Mouse (Mus musculus) adrenal gland, adult (tissue): ENCODE measurements at regions not wholly inside any gene's neighbourhood (a gene's known extent, or its start where the extent isn't known, plus 50 kb on each side); places are given as distances from the start of the nearest gene placed in this dataset.

Experiments used
- DNase-seq, 2 experiments: peaks; one replicate each; pipeline ENCODE4 v3.0.0; 2022 to 2023; ENCODE audit warnings: low spot score in 1 of 2; ENCODE audit not compliant: inconsistent age in 2 of 2

DNA sequence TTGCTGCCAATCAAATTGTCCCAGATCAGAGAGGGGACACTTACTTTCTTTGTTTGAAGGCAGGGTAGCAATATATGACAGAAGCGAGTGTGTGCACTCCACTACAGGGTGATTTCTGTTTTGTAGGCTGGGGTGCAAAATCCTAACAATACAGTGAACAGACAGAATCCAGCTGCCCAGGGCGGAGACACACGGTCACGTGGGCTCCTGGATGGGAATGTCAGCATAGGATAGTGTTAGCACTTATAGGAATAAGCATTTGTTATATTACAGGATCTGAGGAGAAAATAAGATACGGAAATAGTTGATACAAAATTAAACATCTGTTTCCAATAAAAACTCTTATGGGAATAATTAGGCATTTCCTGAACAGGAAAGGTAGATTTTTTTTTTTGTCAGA lies 169.1 kb upstream of the Ubr2 start:
- no peak for DNase-seq

DNA sequence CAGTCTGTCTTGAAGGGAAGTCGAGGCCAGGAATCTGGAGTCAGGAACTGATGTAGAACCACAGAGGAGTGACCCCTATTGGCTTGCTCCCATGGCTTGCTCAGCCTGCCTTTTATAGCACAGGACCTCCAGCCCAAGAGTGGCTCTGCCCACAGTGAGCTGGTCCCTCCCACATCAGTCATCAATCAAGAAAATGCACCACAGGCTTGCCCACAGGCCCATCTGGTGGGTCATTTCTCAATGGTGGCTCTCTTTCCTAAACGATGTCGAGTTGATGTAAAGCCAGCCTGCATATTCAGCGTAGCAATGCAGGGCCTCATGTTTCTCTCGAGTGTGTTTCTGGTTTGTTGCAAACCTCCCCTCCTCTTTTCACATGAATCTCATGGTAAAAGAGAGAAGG lies 168.3 kb upstream of the Ubr2 start:
- no peak for DNase-seq

DNA sequence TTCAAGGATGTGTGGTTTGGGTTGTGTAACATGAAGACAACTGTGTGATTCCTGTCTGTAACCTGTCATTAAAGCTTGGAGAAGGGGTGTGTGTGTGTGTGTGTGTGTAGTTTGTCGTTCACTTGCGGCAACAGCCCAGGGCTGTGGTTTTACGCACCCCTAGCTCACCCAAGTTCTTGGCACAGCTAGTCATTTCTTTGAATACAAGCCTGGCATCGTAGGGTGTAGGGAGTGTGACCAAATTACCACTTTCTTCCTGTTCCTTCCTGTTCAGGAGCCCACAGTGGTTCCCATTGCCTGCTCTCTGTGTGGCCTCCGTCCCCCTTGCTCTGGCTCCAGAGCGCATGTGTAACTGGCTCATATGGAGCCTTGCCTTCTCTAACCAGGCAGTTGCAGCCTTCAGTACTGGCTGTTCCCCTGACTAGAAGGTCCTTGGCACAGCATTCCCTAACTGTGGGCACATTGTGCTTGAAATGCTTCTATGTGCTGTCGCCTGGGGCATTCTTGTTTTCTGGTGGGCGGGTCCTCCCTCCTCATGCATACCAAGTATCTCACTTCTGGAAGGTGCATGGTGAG lies 167.4 kb upstream of the Ubr2 start:
- DNase-seq: peak in 1 of 2 experiments; percentile 55

DNA sequence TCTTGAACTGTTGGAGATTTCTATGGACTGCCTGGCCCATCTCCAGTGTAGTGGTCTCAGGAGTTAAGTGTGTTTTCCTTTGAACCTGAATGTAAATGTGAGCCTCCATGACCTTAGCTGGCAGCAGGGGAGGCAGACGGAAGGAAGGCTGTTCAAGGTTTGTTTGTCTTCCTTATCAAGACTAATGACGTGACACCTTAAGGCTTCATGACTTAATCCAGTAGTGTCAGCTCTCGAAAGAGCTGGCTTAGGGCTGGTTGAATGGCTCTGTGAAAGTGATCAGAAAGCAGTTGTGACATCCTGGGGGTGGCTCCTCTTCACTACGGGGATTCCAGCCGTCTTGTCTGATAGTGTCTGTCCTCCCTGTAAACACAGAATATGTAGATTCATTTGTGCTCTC lies 166.0 kb upstream of the Ubr2 start:
- peak in 1 of 2 experiments; percentile 57 for DNase-seq

DNA sequence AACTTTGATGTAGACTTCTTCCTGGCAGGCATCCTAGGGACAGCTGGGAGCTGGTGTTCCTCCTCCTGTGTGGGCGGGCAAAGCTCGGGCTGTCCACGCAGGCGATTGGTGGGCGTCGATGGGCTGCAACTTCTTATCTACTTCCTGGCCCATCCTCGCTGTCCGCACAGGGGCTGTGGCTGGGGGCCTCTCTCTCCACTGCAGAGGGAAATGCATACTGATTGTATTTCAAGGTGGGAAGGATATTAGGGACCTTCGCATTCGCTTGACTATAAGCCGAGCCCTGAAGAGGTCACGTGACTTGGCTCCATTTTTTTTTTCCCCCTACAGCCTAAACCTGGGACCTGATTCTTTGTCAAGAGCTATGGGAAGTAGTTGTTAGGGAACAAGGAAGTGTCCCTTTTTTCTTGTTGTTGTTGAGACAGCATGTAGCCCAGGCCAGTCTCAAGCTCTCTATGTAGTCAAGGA lies 164.4 kb upstream of the Ubr2 start:
- peak; percentile 90 to 94 for DNase-seq

DNA sequence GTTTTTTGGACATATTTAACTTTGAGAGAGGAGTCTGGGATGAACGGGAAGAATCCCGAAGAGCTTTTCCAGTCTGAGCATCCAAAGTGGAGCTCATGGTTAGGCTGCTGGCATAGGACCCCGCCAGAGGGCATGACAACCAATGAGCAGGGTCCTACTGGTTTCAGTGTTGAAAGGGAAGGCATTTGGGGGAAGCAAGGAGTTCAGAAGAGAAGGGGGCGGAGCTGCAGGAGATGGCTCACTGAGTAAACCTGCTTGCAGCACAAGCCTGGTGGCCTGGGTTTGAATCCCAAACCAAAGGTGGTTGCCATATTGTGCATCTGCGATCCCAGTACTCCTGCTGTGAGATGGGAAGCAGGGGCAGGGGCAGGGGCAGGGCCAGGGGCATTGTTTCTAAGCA lies 161.4 kb upstream of the Ubr2 start:
- no peak for DNase-seq

DNA sequence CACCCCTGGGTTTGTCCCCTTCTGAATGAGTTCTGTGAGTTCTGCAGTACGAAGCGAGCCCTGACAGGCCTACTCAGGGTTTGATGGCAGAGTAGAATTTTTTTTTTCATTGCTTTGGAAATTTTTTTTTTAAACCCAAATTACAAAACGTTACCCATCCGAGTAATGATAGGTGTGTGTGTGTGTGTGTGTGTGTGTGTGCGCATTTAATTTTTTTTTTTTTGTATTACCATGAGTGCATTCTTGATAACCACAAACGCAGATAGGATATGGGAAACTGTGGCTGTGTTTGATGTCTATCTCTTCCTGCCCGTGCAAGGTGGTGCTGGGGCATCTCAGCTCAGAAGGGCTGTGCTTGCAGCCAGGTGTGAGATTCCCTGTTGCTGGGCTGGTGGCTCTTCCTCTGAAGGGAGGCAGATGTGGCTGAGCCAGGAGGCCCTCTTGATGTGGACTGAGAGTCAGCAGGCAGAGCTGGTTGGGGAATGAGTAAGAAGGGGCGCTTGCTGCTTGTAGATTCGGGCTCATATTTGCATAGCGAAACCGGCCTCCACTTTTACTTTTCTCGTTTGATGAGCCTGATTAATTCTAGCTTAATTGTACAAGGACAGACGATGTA lies 160.7 kb upstream of the Ubr2 start:
- no peak for DNase-seq

DNA sequence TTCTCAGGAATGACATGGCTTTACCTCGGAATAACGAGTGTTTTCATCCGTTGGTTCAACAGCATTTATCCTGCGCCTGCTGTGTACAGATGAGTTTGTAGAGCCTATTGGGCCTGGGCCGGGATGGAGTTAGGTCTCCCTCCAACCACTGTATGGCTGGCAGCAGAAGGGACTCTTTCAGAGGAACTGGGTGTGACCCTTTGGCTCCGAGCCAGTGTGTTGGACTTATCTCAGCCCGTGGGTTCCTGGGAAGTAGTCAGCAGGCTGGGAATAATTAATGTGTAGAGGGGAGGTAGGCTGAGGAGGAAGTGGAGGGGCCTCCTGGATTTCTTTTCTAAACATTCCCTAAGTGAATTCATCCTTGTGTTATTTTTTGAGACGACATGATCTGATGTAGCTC lies 157.7 kb upstream of the Ubr2 start:
- peak in 1 of 2 experiments; percentile 64 for DNase-seq

DNA sequence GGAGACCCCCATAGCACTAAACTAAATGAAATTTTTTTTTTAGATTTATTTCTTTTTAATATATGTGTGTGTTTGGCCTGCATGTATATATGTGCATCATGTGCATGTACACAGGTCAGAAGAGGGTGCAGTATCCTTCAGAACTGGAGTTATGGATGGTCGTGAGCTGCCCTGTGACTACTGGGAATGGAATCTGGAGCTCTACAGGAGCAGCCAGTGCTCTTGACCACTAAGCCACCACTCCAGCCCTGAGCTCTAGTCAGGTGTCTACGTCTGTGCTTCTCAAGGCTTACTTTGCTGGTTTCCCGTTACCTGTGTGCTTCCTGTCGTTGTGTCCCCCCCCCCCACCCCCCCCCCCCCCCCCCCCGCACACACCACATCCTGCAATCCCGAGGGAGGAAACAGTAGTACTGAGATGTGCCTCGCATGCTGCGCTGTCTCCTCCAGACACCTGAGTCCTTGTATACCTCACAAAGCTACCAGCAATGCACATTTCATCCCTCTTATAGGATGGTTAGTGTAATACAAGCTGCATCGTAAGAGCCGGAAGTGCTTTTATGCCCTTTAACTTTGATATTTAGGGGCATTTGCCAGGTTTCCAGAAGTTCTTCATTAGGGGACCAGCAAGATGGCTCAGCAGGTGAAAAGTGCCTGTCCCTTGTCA lies 153.5 kb upstream of the Ubr2 start:
- DNase-seq: no peak

DNA sequence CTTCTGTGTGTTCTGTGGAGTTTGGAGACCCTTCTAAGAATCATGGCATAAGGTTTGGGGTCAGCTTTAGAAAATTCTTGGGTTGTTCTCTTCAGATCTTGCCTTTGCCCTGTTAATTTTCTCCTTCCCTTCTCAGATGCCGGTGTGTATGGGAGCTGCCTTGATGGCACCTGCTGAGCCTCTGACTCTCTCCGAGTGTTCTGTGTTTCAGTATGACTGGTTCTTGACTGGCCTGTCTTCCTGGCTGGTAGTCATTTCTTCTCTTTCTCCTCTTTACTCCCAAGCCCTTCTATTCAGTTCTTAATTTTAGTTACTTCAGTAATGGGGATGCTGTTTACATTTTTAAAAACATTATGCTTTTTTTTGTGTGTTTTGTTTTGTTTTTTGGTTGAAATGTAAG lies 152.1 kb upstream of the Ubr2 start:
- no peak for DNase-seq

DNA sequence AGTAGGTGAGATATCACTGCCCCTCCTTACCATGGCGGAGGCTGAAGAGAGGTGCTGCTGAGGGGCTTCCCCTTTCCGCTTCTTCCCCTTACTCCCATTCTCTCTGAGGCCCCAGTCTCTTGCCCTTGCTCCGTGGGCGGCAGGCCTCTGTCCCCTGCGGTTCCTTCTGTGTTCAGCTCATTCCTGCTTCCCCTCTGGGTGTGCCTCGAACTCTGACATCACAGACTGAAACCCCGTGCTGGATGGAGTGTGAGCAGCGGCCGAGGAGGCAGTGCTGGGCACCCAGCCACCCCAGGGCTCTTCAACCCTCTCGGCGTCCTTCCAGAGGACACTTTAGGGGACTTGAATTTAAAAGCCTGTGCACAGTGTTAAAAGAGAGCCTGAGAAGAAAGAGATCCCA lies 145.9 kb upstream of the Ubr2 start:
- DNase-seq: no peak

DNA sequence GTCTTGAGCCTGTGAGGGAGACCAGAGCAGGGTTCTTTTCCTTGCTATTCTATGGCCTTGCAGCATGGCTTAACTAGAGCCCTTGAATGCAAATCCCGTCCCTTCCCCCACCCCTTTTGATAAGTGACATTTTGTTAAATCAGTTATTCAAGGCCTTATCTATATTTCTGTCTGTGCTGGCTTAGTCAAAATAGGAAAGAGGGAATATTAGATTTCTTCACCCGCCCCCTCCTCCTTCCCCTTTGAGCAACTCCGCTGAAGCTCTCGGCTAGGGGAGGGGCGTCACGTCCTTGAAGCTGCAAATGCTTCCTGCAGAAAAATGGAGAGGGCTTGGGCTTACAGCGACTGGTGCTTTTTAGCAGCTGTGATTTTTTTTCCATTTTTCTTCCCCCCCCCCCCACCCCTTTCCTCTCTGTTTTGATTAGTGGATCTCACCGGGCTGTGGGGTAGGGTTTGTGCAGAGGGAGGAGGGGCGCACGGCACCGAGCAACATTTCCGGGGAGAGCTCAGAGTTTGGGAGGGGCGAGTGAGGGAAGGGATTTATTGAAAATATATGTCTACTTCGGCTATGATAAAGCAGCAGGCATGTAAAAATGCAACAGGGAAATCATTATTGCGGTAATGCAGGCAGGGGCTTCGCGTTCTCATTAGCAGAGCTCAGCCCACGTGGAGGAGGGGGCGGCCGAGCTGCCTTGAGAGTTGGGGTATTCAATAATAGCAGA lies 141.4 kb upstream of the Ubr2 start:
- peak; percentile 74 to 92 for DNase-seq

DNA sequence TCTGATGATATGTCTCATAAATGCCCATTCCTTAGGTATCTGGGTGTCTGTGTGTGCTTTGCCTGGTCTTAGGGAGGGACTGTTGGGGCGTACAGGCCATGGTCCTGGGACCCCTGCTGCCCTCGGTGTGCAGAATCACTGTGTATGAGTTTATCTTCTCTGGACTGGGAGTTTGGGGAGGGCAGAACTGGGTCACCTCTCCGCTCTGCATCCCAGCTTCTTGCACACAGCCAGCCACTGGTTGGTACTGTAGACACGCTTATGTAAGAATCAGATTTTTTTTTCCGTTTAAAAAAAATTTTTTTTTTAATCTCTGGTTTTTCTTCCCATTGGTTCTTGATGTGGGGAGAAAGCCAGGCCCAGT lies 140.8 kb upstream of the Ubr2 start:
- DNase-seq: no peak

DNA sequence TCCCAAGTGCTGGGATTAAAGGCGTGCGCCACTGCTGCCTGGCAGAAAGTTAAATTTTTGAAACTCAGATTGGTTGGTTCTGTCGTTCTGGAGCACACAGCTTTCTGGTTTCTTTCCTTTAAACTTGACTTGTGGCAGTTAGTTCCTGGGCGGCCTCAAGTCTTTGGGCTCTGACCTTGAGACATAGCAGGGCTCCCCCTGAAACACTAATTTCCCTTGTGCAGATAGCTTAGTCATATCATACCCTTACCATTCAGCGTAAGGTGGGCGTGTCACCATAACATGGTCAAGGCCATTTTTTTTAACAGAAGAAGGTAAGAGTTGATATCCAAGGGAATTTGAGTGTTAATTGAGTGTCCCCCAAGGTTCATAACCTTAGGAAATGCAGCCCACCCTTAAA lies 140.3 kb upstream of the Ubr2 start:
- peak; percentile 63 to 82 for DNase-seq

DNA sequence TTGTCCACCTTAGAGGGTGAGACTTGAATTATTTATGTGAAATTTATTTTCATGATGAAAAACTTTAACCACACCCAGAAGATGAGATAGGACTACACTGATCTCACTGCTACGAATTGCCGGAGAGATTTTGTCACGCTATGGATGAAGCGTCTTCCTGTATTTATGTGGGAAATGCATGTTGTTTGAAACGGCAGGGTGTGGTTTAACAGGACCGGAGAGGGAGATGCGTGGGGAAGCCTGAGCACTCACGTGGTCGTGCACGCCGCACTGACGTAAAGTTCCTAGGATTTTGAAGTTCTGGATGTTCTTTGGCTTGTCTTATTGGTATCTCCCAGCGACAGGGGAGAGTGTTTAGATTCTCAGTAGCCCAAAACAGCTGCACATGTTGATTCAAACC lies 139.3 kb upstream of the Ubr2 start:
- DNase-seq: peak in 1 of 2 experiments; percentile 44

DNA sequence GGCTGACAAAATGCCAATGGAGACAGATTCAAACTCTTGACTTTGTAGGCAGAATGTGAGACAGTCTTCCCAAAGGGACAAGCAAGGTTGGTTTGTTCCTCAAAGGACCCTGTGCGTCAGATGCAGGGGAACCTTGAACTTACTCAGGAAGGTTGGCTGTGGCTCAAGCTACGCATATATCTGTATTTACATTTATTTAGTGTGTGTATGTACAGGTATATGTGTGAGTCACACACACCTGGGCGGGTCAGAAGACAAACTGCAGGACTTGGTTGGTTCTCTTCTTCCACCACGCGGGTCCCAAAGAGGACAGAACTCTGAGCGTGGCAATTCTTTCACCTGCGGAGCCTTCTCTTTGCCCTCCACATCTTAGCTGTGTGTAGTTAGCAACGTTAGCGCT lies 138.8 kb upstream of the Ubr2 start:
- DNase-seq: no peak

DNA sequence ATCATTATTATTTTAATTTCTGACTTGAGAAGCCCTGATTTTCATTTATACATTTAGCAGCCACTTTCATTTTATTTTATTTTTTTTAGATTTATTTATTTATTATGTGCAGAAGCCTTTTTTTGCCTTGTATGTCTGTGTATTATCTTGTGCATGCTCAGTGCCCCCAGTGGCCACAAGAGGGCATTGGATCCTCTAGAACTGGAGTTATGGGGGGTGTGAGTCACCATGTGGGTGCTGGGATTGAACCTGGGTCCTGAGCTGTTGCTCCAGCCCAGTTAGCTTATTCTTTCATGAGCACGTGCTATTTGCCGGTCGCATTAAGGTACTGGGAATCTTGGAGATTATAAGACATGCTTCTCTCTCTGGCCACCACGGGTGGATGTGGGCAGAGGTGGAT lies 136.3 kb upstream of the Ubr2 start:
- DNase-seq: peak in 1 of 2 experiments; percentile 78

DNA sequence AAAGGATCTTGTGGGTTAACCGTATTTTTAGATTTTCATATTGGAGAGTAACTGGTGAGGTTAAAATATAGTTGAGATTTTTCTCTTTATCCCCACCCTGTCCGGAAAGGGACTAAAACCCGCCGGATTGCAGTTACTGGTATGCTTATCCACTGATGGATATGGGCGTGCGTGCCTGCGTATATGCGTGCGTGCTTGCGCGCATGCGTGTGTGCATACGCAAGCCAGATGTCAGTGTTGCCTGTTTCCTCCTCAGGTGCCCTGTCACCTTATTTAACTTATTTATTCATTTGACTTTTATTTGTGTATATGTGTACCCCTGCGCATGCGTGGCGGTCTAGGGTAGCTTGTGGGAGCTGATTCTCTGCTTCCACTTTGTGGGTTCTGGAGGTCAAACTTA lies 135.2 kb upstream of the Ubr2 start:
- peak in 1 of 2 experiments; percentile 50 for DNase-seq

DNA sequence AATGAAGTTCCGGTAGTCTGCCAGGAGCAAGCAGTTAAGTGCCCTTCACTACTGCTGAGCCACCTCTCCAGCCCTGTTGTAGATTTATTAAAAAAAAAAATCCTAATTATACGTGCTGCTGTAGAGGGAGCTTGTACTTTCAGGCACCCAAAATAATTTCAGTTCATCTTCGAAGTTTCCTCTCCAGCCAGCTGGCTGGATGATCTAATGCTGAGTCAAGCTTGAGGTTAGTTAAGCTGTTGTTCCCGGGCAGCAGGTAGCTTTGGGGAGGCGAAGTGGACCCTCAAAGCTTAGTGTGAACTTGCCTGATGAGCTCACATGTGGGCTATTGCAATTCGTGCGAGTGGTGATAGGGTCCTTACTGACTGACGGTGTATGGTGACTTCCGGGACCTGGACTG lies 134.6 kb upstream of the Ubr2 start:
- DNase-seq: peak in 1 of 2 experiments; percentile 76

DNA sequence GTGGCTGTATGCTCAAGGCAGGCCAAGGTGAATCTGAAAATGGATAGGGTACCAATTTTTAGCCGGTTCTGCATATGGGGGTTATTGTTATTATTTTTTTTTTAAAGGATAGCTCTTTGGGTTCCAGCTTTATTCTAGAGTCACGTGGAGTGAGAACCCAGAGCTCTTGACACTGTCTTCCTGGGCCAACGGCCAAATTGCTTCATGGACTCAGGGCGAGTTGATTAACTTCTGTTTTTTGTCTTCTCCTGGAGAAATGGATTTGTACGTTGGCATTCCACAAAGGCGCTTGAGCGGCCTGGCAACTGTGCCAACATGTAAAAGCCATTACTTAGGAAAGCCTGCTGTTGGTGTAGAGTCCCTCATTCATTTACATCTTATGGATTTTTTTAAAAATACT lies 134.1 kb upstream of the Ubr2 start:
- peak; percentile 48 to 84 for DNase-seq

DNA sequence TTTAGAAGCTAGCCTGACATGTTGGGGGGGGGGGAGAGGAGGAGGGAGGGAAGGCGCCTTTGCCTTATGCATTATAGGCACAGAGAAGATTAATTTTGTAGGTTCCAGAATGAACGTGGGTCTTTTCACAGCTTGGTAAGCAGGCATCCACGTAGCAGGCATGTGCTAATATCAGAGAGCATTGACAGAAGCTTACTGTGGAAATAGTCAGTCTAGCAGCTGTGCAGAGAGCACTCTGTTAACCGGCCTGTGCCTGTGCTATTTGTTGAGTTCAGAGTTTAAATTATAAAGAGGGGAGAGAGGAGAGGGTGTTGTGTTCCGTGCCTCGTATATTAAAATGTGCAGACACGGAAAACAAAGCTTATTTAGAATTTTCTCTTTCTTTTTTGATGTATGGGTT lies 133.5 kb upstream of the Ubr2 start:
- DNase-seq: peak in 1 of 2 experiments; percentile 64

DNA sequence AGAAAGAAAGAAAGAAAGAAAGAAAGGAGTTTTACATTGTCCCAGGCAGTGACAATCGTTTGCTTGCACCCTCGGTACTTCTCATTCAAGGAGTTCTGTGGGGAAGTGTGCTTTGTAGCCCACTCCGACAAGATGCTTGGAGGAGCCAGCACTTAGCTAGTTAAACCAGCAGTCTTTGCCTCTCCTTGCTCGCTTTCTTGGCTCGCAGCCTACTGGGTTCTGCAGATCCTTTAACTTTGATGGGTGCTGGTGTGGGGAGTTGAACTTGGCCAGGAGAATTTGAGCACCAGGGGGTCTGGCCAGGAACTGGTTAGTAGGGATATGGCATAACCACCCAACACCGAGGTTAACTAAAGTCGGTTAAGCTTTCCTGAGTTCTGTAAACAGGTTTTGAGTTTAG lies 132.5 kb upstream of the Ubr2 start:
- peak in 1 of 2 experiments; percentile 70 for DNase-seq
